Mouse (Mus musculus) CH12.LX (cell line): ENCODE measurements at regions not wholly inside any gene's neighbourhood (a gene's known extent, or its start where the extent isn't known, plus 50 kb on each side); places are given as distances from the start of the nearest gene placed in this dataset.

Experiments
- DNase-seq: peaks from one replicate; pipeline ENCODE4 v3.0.0-alpha.2; 2013; ENCODE audit errors: extremely low read depth
- H3K27ac ChIP-seq: 2 replicates; pipeline ENCODE4 v1.5.1; 2012; ENCODE audit warnings: low read depth, mild to moderate bottlenecking, control low read depth, moderate library complexity; ENCODE audit not compliant: insufficient read depth
- H3K27me3 ChIP-seq: replicated peaks from 2 replicates; pipeline ENCODE3; 2012; ENCODE audit warnings: inconsistent platforms
- H3K36me3 ChIP-seq, 2 experiments: replicated peaks in 1 of 2; 2 replicates each; pipeline versions ENCODE3 to v1.6.1; 2012; ENCODE audit warnings: inconsistent platforms in 1 of 2, low read length in 1 of 2, mild to moderate bottlenecking in 1 of 2, mixed read lengths in 1 of 2, moderate library complexity in 1 of 2; ENCODE audit not compliant: control insufficient read depth in 1 of 2, insufficient read depth in 1 of 2
- H3K4me1 ChIP-seq, 2 experiments: 2 replicates each; pipeline ENCODE4 v1.6.1; 2012; ENCODE audit warnings: inconsistent platforms in 1 of 2, moderate library complexity in 1 of 2; ENCODE audit not compliant: insufficient read depth in 2 of 2, control insufficient read depth in 1 of 2
- H3K4me2 ChIP-seq: 2 replicates; pipeline ENCODE4 v1.6.1; 2012; ENCODE audit warnings: low read depth, mild to moderate bottlenecking, control low read depth; ENCODE audit not compliant: poor library complexity, insufficient read depth, severe bottlenecking
- H3K4me3 ChIP-seq, 3 experiments: fragments of 150-350 bp in 1 of 3; sonication (generic) in 1 of 3; replicated peaks in 1 of 3; 2 replicates each; pipeline versions ENCODE3 to v1.5.1; 2011 to 2012; ENCODE audit warnings: low read depth in 2 of 3, low read length in 2 of 3, mild to moderate bottlenecking in 2 of 3, moderate library complexity in 2 of 3, control low read depth in 1 of 3, improper control_type of control experiment in 1 of 3, inconsistent platforms in 1 of 3, mixed read lengths in 1 of 3; ENCODE audit not compliant: poor library complexity in 1 of 3
- H3K79me2 ChIP-seq: replicated peaks from 2 replicates; pipeline ENCODE4 v1.6.1; 2012; ENCODE audit warnings: mild to moderate bottlenecking, moderate library complexity; ENCODE audit not compliant: control insufficient read depth, poor library complexity, insufficient read depth, severe bottlenecking; ENCODE audit errors: extremely low read depth
- H3K9ac ChIP-seq: 2 replicates; pipeline ENCODE4 v1.6.1; 2012; ENCODE audit warnings: low read depth, mild to moderate bottlenecking, control low read depth, moderate library complexity; ENCODE audit not compliant: insufficient read depth
- H3K9me3 ChIP-seq: replicated peaks from 2 replicates; pipeline ENCODE3; 2012; ENCODE audit warnings: low read length, inconsistent platforms, mixed read lengths
- BHLHE40 ChIP-seq: IDR thresholded peaks from 2 replicates; pipeline ENCODE4 v1.6.1; 2011; ENCODE audit warnings: mild to moderate bottlenecking, low read depth, low read length, improper control_type of control experiment
- CHD2 ChIP-seq: IDR thresholded peaks from 2 replicates; pipeline ENCODE4 v1.6.1; 2011; ENCODE audit warnings: low read length, improper control_type of control experiment
- CTCF ChIP-seq, 2 experiments: IDR thresholded peaks in 1 of 2; conservative IDR thresholded peaks in 1 of 2; 2 replicates each; pipeline ENCODE4 v1.5.1; 2011 to 2012; ENCODE audit warnings: low read depth in 2 of 2, low read length in 2 of 2, improper control_type of control experiment in 1 of 2, inconsistent platforms in 1 of 2, mild to moderate bottlenecking in 1 of 2, moderate library complexity in 1 of 2
- E2F4 ChIP-seq: IDR thresholded peaks from 2 replicates; pipeline ENCODE4 v1.6.1; 2011; ENCODE audit warnings: low read depth, low read length, improper control_type of control experiment; ENCODE audit not compliant: insufficient replicate concordance
- ELF1 ChIP-seq: IDR thresholded peaks from 2 replicates; pipeline ENCODE4 v1.6.1; 2014; ENCODE audit warnings: low read depth, mild to moderate bottlenecking, inconsistent platforms, low read length, improper control_type of control experiment
- ETS1 ChIP-seq: conservative IDR thresholded peaks from 2 replicates; pipeline ENCODE4 v1.6.1; 2012; ENCODE audit warnings: low read depth, mild to moderate bottlenecking, inconsistent platforms, low read length, improper control_type of control experiment, moderate library complexity
- GABPA ChIP-seq: IDR thresholded peaks from 2 replicates; pipeline ENCODE4 v1.6.1; 2012; ENCODE audit warnings: low read depth, low read length, improper control_type of control experiment, inconsistent platforms; ENCODE audit not compliant: insufficient replicate concordance
- HCFC1 ChIP-seq: IDR thresholded peaks from 2 replicates; pipeline ENCODE4 v1.6.1; 2012; ENCODE audit warnings: low read depth, mild to moderate bottlenecking, inconsistent platforms, low read length, improper control_type of control experiment
- IRF4 ChIP-seq: IDR thresholded peaks from 2 replicates; pipeline ENCODE4 v1.6.1; 2014; ENCODE audit warnings: low read depth, mild to moderate bottlenecking, inconsistent platforms, low read length, improper control_type of control experiment
- JUN ChIP-seq: IDR thresholded peaks from 2 replicates; pipeline ENCODE4 v1.6.1; 2011; ENCODE audit warnings: low read depth, mild to moderate bottlenecking, low read length, improper control_type of control experiment, moderate library complexity; ENCODE audit not compliant: insufficient read depth
- JUND ChIP-seq: conservative IDR thresholded peaks from 2 replicates; pipeline ENCODE4 v1.6.1; 2011; ENCODE audit warnings: low read depth, low read length, improper control_type of control experiment
- KAT2A ChIP-seq: IDR thresholded peaks from 2 replicates; pipeline ENCODE4 v1.6.1; 2012; ENCODE audit warnings: low read length, improper control_type of control experiment, inconsistent platforms; ENCODE audit not compliant: insufficient replicate concordance
- MAFK ChIP-seq: IDR thresholded peaks from 2 replicates; pipeline ENCODE4 v1.6.1; 2011; ENCODE audit warnings: low read length, improper control_type of control experiment; ENCODE audit not compliant: insufficient replicate concordance
- MAX ChIP-seq: IDR thresholded peaks from 2 replicates; pipeline ENCODE4 v1.6.1; 2011; ENCODE audit warnings: low read length, improper control_type of control experiment
- MEF2A ChIP-seq: IDR thresholded peaks from 2 replicates; pipeline ENCODE4 v1.6.1; 2014; ENCODE audit warnings: low read depth, mild to moderate bottlenecking, inconsistent platforms, low read length, improper control_type of control experiment, borderline replicate concordance
- MXI1 ChIP-seq: IDR thresholded peaks from 2 replicates; pipeline ENCODE4 v1.6.1; 2011; ENCODE audit warnings: mild to moderate bottlenecking, low read depth, low read length, improper control_type of control experiment
- MYC ChIP-seq: IDR thresholded peaks from 2 replicates; pipeline ENCODE4 v1.6.1; 2011; ENCODE audit warnings: low read depth, mild to moderate bottlenecking, improper control_type of control experiment, low read length
- NELFE ChIP-seq: IDR thresholded peaks from 2 replicates; pipeline ENCODE4 v1.6.1; 2011; ENCODE audit warnings: low read depth, low read length, improper control_type of control experiment
- NRF1 ChIP-seq: IDR thresholded peaks from 2 replicates; pipeline ENCODE4 v1.6.1; 2014; ENCODE audit warnings: low read depth, mild to moderate bottlenecking, inconsistent platforms, low read length, improper control_type of control experiment, moderate library complexity
- PAX5 ChIP-seq: IDR thresholded peaks from 2 replicates; pipeline ENCODE4 v1.6.1; 2012; ENCODE audit warnings: low read length, inconsistent platforms, mixed read lengths
- POLR2A ChIP-seq: IDR thresholded peaks from 2 replicates; pipeline ENCODE4 v1.6.1; 2011; ENCODE audit warnings: low read depth, mild to moderate bottlenecking, improper control_type of control experiment, low read length
- POLR2AphosphoS2 ChIP-seq: IDR thresholded peaks from 2 replicates; pipeline ENCODE4 v1.6.1; 2011; ENCODE audit warnings: low read depth, low read length, improper control_type of control experiment
- RAD21 ChIP-seq: IDR thresholded peaks from 2 replicates; pipeline ENCODE4 v1.6.1; 2011; ENCODE audit warnings: low read depth, mild to moderate bottlenecking, low read length, improper control_type of control experiment, moderate library complexity
- RCOR1 ChIP-seq: conservative IDR thresholded peaks from 2 replicates; pipeline ENCODE4 v1.6.1; 2012; ENCODE audit warnings: low read depth, mild to moderate bottlenecking, inconsistent platforms, low read length, improper control_type of control experiment
- SIN3A ChIP-seq: IDR thresholded peaks from 2 replicates; pipeline ENCODE4 v1.6.1; 2012; ENCODE audit warnings: low read length, improper control_type of control experiment, inconsistent platforms
- SMC3 ChIP-seq: IDR thresholded peaks from 2 replicates; pipeline ENCODE4 v1.6.1; 2011; ENCODE audit warnings: low read depth, low read length, improper control_type of control experiment
- TBP ChIP-seq: conservative IDR thresholded peaks from 2 replicates; pipeline ENCODE4 v1.6.1; 2011; ENCODE audit warnings: low read depth, low read length, improper control_type of control experiment
- TCF12 ChIP-seq: IDR thresholded peaks from 2 replicates; pipeline ENCODE4 v1.6.1; 2014; ENCODE audit warnings: low read depth, mild to moderate bottlenecking, inconsistent platforms, low read length, improper control_type of control experiment
- UBTF ChIP-seq: IDR thresholded peaks from 2 replicates; pipeline ENCODE4 v1.6.1; 2012; ENCODE audit warnings: low read depth, mild to moderate bottlenecking, inconsistent platforms, low read length, improper control_type of control experiment, moderate library complexity
- USF2 ChIP-seq: conservative IDR thresholded peaks from 2 replicates; pipeline ENCODE4 v1.6.1; 2011; ENCODE audit warnings: low read depth, low read length, improper control_type of control experiment
- ZC3H11A ChIP-seq: IDR thresholded peaks from 2 replicates; pipeline ENCODE4 v1.6.1; 2012; ENCODE audit warnings: low read depth, mild to moderate bottlenecking, inconsistent platforms, low read length, improper control_type of control experiment
- ZMIZ1 ChIP-seq: IDR thresholded peaks from 2 replicates; pipeline ENCODE4 v1.6.1; 2012; ENCODE audit warnings: low read depth, mild to moderate bottlenecking, inconsistent platforms, low read length, improper control_type of control experiment
- ZNF384 ChIP-seq: IDR thresholded peaks from 2 replicates; pipeline ENCODE4 v1.6.1; 2012; ENCODE audit warnings: low read depth, low read length, improper control_type of control experiment, inconsistent platforms
- dilution Hi-C: fragments of 300-500 bp; cut with MboI; formaldehyde crosslinking; loops from 2 replicates; pipeline ENCODE4 v1.14.3; 2020; ENCODE audit warnings: low sequenced_read_pairs; ENCODE audit not compliant: extremely low pct_unique_long_range_greater_than_20kb, extremely low pct_ligation_motif_present
- in situ Hi-C: fragments of 300-500 bp; cut with MboI; formaldehyde crosslinking; loops from 3 replicates; pipeline ENCODE4 v1.14.3; 2019; ENCODE audit warnings: low sequenced_read_pairs, low pct_ligation_motif_present, low pct_unique_long_range_greater_than_20kb, mixed read lengths

DNA sequence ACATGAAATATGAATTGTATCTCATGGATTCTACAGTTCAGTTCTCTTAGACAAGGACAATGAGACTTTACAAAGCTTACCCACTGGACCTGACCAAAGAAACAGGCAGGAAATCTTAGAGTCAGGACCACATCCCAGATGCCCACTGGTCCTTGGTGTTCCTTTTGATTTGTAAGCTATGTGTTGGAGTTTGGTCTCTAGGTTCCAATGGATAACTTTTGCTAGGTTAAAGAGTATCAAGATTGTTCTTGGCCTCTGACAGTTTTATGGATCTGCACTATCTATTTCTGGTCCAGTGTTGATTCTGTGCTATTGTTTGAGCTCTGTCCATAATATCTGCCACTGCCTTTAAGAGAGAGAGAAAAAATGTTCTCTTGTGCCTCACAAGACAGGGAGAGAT, 222.6 kb upstream of the Tprg start:
- Histone ChIP-seq H3K79me2 (no peaks in the 10 kb centered on the region), H3K9me3 (no peaks in the 10 kb centered on the region), H3K36me3 (no peaks in the 10 kb centered on the region), H3K27me3 (no peaks in the 10 kb centered on the region), H3K4me2 (no peak overlapping the region), H3K4me1 (peaks cover 0 to 5% of the 10 kb centered on the region in 2 experiments; a peak in 2 of 4 replicates), H3K4me3 (no peak overlapping the region), H3K27ac (no peak overlapping the region), H3K9ac (no peak overlapping the region)
- TF ChIP-seq TCF12 (no peak), USF2 (no peak), MEF2A (no peak), MXI1 (no peak), ZMIZ1 (no peak), BHLHE40 (no peak)
- dilution Hi-C loops (no loop called here), in situ Hi-C loops (loop anchor here (10.0 to 25.0 kb wide), 2 partner anchors 179 to 677 kb away; partner anchors contain the start of gene Lpp)
- DNase-seq, result no peak

DNA sequence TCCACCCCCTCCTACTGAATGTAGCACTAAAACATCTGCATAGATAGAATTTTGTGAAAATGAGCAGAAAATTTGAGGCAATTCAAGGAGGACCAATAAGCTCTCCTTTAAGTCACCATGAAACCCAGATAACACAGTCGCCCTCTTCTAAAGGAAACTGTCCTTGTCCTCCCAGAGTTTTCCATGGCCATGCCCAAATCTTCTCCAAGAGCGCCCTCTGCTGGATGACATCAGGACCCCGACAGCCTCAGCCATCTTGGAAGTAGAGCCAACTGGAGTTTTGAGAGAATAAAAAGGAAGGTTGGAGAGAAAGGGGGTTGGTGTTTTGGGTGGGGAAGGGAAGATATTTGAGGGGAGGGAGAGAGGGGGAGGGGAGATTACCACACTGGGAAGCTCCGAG, 222.1 kb upstream of the Tprg start:
- dilution Hi-C loops, result no loop called here
- Histone ChIP-seq H3K9me3 (no peaks in the 10 kb centered on the region), H3K27ac (no peak overlapping the region), H3K79me2 (no peaks in the 10 kb centered on the region), H3K4me3 (no peak overlapping the region), H3K4me2 (no peak overlapping the region), H3K9ac (no peak overlapping the region), H3K36me3 (no peaks in the 10 kb centered on the region), H3K4me1 (peaks cover 0 to 5% of the 10 kb centered on the region in 2 experiments; a peak in 2 of 4 replicates), H3K27me3 (no peaks in the 10 kb centered on the region)
- peak; percentile 92 for DNase-seq
- in situ Hi-C loops, result loop anchor here (10.0 to 25.0 kb wide), 2 partner anchors 180 to 677 kb away; partner anchors contain the start of gene Lpp
- no peak for TF ChIP-seq MXI1
- 0 out of 2 replicates have a peak, but pooled peaks have one; percentile 39 for TF ChIP-seq RCOR1
- no peak for TF ChIP-seq PAX5
- TF ChIP-seq ETS1, result no peak
- no peak for TF ChIP-seq MAX
- TF ChIP-seq JUN, result no peak
- no peak for TF ChIP-seq TBP
- TF ChIP-seq MEF2A, result peak; percentile 10; the same call in 1 of the 2 replicates
- no peak for TF ChIP-seq GABPA
- no peak for TF ChIP-seq MAFK
- TF ChIP-seq SIN3A, result no peak
- peak; percentile 95 for TF ChIP-seq RAD21
- TF ChIP-seq CTCF (conservative IDR thresholded peaks at IDR 0.05 in 1 of 2, IDR thresholded peaks at IDR 0.05 in 1 of 2; ENCODE audit: low read depth in 2 of 2, low read length in 2 of 2), result peak; percentile 34 to 95; a peak in 2 of 4 replicates
- TF ChIP-seq CHD2, result no peak
- 0 out of 2 replicates have a peak, but pooled peaks have one; percentile 26 for TF ChIP-seq NRF1
- peak; percentile 98 for TF ChIP-seq ZC3H11A
- no peak for TF ChIP-seq BHLHE40
- TF ChIP-seq IRF4, result peak; percentile 57; the same call in 1 of the 2 replicates
- no peak for TF ChIP-seq KAT2A
- TF ChIP-seq NELFE, result no peak; the same call in 1 of the 2 replicates
- no peak for TF ChIP-seq HCFC1
- TF ChIP-seq UBTF, result no peak
- TF ChIP-seq ZMIZ1, result no peak
- no peak for TF ChIP-seq E2F4
- no peak; the same call in 1 of the 2 replicates for TF ChIP-seq TCF12
- TF ChIP-seq JUND, result no peak
- no peak for TF ChIP-seq POLR2AphosphoS2
- no peak for TF ChIP-seq MYC
- no peak for TF ChIP-seq ELF1
- no peak for TF ChIP-seq POLR2A
- no peak for TF ChIP-seq ZNF384
- peak; percentile 98 for TF ChIP-seq SMC3
